Mouse (Mus musculus) ES-Bruce4 (cell line): ENCODE results near the gene Slc10a7. TPM values are rescaled to one million over a fixed set of nuclear protein-coding genes. Genes with fewer than 3 reads are reported as not detected.

Experiments used
- H3K27ac ChIP-seq: 2 replicates; pipeline ENCODE4 v1.5.1; 2012; ENCODE audit warnings: low read length, inconsistent platforms; ENCODE audit not compliant: insufficient read depth
- H3K27me3 ChIP-seq: 2 replicates; pipeline ENCODE4 v1.6.1; 2012; ENCODE audit warnings: mild to moderate bottlenecking, low read length, inconsistent platforms; ENCODE audit not compliant: control insufficient read depth, poor library complexity, insufficient read depth, severe bottlenecking
- H3K36me3 ChIP-seq: 2 replicates; pipeline ENCODE4 v1.6.1; 2012; ENCODE audit warnings: inconsistent platforms, mild to moderate bottlenecking, low read length, moderate library complexity; ENCODE audit not compliant: control insufficient read depth, poor library complexity, insufficient read depth, severe bottlenecking
- H3K4me1 ChIP-seq: one replicate; pipeline ENCODE4 v1.8.1; 2011; ENCODE audit warnings: low read length; ENCODE audit not compliant: control insufficient read depth, insufficient read depth
- H3K4me3 ChIP-seq: 2 replicates; pipeline ENCODE4 v1.5.1; 2011; ENCODE audit warnings: low read depth, mild to moderate bottlenecking, low read length
- H3K9ac ChIP-seq: 2 replicates; pipeline ENCODE4 v1.6.1; 2012; ENCODE audit warnings: low read depth, mild to moderate bottlenecking, inconsistent platforms; ENCODE audit not compliant: poor library complexity, severe bottlenecking
- H3K9me3 ChIP-seq: replicated peaks from 2 replicates; pipeline ENCODE4 v1.6.1; 2012; ENCODE audit warnings: mild to moderate bottlenecking, low read length, inconsistent platforms; ENCODE audit not compliant: control insufficient read depth, poor library complexity, insufficient read depth, severe bottlenecking
- CTCF ChIP-seq: IDR thresholded peaks from one replicate; pipeline ENCODE4 v1.8.1; 2011; ENCODE audit warnings: low read depth, low read length
- EP300 ChIP-seq: IDR thresholded peaks from 2 replicates; pipeline ENCODE4 v1.6.1; 2011; ENCODE audit warnings: low read depth, low read length; ENCODE audit not compliant: insufficient read depth
- POLR2A ChIP-seq: IDR thresholded peaks from one replicate; pipeline ENCODE4 v1.8.1; 2011; ENCODE audit warnings: low read length; ENCODE audit not compliant: insufficient read depth
- polyA plus RNA-seq: library from polyadenylated mRNA; stranded (reverse); fragments of >200 nt; gene quantifications from 2 replicates; pipeline ENCODE4 v1.2.4, GENCODE M21; 2011; ENCODE audit warnings: low read depth; ENCODE audit not compliant: missing spikeins, insufficient read depth, insufficient read length

Slc10a7 gene
- polyA plus RNA-seq, 1 experiment, result 19.1 TPM

DNA sequence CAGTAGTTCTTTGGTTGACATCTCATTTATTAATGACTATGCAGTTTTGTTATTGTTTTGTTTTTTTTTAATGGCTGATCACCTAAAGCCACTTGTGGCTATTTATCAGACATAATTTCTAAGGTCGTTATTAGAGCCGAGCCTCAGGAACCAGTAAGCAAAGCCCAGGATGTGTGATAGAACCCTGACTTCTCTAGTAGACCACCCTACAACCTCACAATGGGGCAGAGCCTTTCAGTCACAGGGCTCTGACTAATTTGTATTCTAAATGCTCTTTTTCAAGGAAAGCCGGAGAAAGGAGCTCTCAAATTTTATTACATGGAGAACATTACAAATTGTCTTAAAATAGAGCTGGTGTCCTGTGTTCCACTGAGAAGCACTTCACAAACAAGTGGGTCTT, 124.9 kb downstream of the Slc10a7 start:
- no peaks in the 10 kb centered on the region for H3K4me1 ChIP-seq
- no peaks in the 10 kb centered on the region; the same call in 1 of the 2 replicates for H3K27me3 ChIP-seq
- H3K4me3 ChIP-seq, result no peak overlapping the region
- H3K36me3 ChIP-seq, result no peaks in the 10 kb centered on the region
- TF ChIP-seq POLR2A, result no peak
- no peak for TF ChIP-seq EP300
- no peak for TF ChIP-seq CTCF
- peaks cover 13% of the 10 kb centered on the region for H3K9me3 ChIP-seq
- H3K27ac ChIP-seq, result no peak overlapping the region
- H3K9ac ChIP-seq, result no peak overlapping the region

DNA sequence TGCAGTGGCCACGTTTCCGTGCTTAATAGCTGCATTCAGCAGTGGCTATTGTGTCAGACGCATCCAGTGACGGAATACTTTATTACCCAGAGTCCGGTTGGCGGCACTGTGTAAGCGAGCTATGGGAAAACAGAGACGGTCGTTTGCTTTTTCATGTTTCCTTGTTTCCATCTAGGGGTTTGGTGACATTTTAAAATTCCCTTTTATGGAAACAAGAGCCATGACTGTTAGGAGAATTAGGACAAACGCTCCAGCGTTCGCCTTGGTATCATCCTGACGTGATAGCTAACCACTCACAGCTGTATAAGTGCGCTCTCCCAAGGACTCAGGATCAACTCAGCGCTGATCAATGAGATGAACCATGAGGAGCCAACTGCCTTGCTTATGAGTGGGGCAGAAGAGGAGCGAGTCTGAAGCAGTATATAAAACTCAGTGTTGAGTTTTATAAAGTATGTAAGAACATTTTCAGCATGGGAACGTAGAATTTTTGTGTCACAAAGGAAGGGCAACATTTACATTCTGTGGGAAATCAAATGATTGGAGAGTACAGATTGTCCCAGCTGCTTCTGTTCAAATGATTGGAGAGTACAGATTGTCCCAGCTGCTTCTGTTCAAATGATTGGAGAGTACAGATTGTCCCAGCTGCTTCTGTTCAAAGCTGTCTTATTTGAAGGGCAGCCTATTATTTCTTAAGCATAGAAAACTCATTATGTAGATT, 125.5 kb downstream of the Slc10a7 start:
- Histone ChIP-seq H3K9me3 (peaks cover 13% of the 10 kb centered on the region), H3K4me3 (no peak overlapping the region), H3K36me3 (no peaks in the 10 kb centered on the region), H3K27ac (no peak overlapping the region), H3K27me3 (no peaks in the 10 kb centered on the region; the same call in 1 of the 2 replicates), H3K9ac (no peak overlapping the region), H3K4me1 (no peaks in the 10 kb centered on the region)
- TF ChIP-seq POLR2A (no peak), EP300 (no peak), CTCF (no peak)

- Histone ChIP-seq H3K27me3 (no peaks in the 10 kb centered on the region; the same call in 1 of the 2 replicates), H3K9ac (no peak overlapping the region), H3K27ac (no peak overlapping the region), H3K9me3 (peaks cover 13% of the 10 kb centered on the region), H3K36me3 (no peaks in the 10 kb centered on the region), H3K4me1 (no peaks in the 10 kb centered on the region), H3K4me3 (no peak overlapping the region)
- TF ChIP-seq CTCF, result no peak
- no peak for TF ChIP-seq POLR2A
- TF ChIP-seq EP300, result no peak
Measured at GRCm38 (mm10) chr8:78635241-78635771, 126.2 kb downstream of the Slc10a7 start.

- no peaks in the 10 kb centered on the region for H3K27me3 ChIP-seq
- TF ChIP-seq POLR2A (no peak), CTCF (no peak), EP300 (no peak)
- H3K9ac ChIP-seq, result no peak overlapping the region
- H3K36me3 ChIP-seq, result no peaks in the 10 kb centered on the region
- no peak overlapping the region for H3K4me3 ChIP-seq
- H3K4me1 ChIP-seq, result no peaks in the 10 kb centered on the region
- no peak overlapping the region for H3K27ac ChIP-seq
- H3K9me3 ChIP-seq, result 0 out of 2 replicates have a peak, but pooled peaks cover 3% of the 10 kb centered on the region
Measured at GRCm38 (mm10) chr8:78641919-78642318, 132.8 kb downstream of the Slc10a7 start.

DNA sequence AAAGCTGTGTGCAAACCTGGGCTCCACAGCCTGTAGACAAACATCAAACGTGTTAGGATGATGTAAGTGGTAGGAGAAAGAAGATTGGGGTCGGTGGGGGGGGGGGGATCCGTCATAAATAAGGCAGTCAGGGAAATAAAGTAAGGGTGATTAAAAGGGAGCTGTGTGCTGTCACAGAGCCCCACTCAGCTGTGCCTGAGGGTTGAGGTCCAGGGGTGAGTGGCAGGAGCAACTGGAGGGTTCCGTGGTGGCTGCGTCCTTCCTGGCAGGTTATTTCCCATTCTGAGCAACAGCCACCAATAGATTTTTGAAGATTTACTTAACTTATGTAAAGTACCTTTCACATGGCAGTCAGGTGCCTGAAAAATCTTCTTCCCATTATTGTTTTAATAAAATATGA, 133.2 kb downstream of the Slc10a7 start:
- Histone ChIP-seq H3K9ac (no peak overlapping the region), H3K36me3 (no peaks in the 10 kb centered on the region), H3K4me1 (no peaks in the 10 kb centered on the region), H3K4me3 (no peak overlapping the region), H3K9me3 (0 out of 2 replicates have a peak, but pooled peaks cover 3% of the 10 kb centered on the region), H3K27me3 (no peaks in the 10 kb centered on the region), H3K27ac (no peak overlapping the region)
- TF ChIP-seq CTCF (no peak), POLR2A (no peak), EP300 (no peak)

DNA sequence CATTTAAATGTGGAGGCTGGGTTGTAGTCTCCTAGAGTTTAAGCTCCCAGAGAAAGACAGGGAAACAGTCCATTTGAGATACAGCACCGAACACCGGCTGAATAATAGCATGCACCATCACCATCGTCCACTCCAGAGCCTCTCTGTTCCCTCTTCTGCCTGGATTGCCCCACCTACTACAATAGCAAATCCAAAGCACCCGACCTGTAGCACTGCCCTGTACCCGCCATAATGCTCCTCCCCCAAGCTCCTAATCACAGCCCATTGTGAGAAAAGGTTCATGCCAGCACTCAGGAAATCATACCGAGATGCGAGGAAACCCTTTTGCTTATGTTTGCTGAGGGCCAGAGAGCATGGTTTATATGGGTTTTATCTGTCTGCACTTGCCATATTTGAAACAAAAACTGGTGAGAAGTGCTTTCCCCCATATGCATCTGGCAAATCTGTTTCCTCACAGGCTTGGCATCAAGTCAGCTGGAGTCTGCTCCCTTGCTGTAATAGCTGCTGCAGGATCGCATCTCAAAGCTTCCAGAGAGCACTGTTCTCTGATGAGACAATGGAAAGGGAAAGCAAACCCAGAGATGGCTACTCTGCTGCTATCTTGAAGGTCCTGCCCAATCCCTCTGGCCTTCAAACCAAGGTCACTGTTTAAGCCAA, 138.0 kb downstream of the Slc10a7 start:
- H3K9ac ChIP-seq, result no peak overlapping the region
- TF ChIP-seq EP300, result no peak
- no peak for TF ChIP-seq POLR2A
- no peak for TF ChIP-seq CTCF
- H3K9me3 ChIP-seq, result 0 out of 2 replicates have a peak, but pooled peaks cover 3% of the 10 kb centered on the region
- H3K27me3 ChIP-seq, result no peaks in the 10 kb centered on the region
- H3K36me3 ChIP-seq, result no peaks in the 10 kb centered on the region
- no peak overlapping the region for H3K4me3 ChIP-seq
- H3K27ac ChIP-seq, result no peak overlapping the region
- H3K4me1 ChIP-seq, result no peaks in the 10 kb centered on the region
